Mouse (Mus musculus): ENCODE data around the gene Arxes2. TPM values are rescaled to one million over a fixed set of nuclear protein-coding genes. Genes with fewer than 3 reads are reported as not detected.
"Not testable (repeated sequence)": the region's sequence is repeated elsewhere in the genome, so short reads cannot be mapped to it uniquely, and the experiment has no call there.

Gene Arxes2
- total RNA-seq, 2 experiments from 2014 or later: 0.56 TPM; not detected in 1

DNA sequence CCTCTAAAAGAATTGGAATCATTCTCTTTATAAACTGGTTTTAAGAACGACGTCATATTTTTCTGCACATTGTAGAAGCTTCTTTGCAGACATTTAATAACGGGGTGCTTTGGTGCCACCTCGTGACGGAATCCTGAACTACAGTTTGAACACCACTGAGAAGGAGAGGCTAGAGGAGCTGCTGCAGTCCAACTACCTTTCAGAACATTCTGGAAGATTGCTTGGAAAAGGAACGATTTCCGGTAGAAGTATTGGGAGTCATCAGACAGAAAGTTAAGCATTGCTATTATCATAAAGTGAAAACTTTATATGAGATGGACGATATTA is 18.4 kb upstream of the Arxes2 start:
- intact Hi-C loops (cut with DNase I): no loop called here
- no peak overlapping the region for H3K27ac ChIP-seq
- TF ChIP-seq CTCF (IDR thresholded peaks at IDR 0.05): peak; percentile 70
- peak; percentile 61 for DNase-seq
- H3K4me3 ChIP-seq: peak overlapping the region; percentile 13; the same call in 1 of the 2 replicates

DNA sequence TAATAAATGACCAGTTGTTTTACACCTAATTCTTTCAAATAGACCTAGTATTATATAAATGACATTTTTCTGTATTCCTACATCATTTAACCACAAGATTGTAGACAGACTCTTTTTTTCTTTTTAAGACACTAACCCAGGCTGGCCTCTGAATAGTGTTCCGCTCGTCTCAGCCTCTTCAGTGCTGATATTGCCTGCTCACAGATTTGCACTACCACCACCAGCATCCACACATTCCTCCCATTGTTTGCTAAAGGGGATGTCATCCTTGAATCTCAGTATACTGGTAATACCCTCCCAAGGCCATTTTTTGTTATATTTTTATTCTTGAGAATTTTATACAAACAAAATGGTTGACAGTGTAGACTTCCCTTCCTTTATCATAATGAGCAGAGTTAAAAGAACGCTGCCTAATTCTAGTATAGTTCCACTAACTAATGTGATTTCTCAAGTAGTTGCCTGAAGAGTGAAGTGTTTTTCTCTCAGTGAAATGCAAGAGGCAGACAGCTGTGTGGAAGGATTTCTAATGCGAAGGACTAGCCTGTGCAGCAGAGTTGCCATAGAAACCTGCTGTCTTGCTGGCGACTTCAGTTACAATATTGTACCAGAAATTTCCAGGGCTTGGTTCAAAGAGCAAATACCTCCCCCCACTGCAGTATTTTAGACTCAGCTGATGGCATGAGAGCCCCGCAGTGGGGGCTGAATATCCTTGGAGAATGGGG is 8.9 kb upstream of the Arxes2 start:
- intact Hi-C loops (cut with DNase I): no loop called here
- Histone ChIP-seq H3K4me3 (no peak overlapping the region), H3K27ac (no peak overlapping the region)
- DNase-seq: no peak
- no peak for TF ChIP-seq CTCF (IDR thresholded peaks at IDR 0.05)

DNA sequence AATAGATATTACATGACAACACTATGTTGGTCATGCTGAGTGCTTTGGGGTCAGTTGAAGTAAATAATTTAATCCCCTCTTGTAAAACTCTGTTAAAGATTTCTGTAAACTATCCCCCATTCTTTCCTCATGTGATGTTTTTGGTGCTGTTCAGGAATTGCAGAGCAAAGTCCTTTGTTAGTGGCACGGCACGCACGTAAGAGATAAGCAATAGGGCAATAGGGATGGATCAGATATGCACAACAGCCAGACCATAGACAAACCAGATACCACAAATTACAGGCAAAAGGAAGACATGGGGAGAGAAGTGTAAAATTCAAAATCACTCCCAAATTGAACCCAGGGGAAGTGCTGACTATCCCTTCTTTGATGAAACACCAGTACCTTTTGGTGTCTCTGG is 7.4 kb upstream of the Arxes2 start:
- intact Hi-C loops (cut with DNase I): no loop called here
- no peak for TF ChIP-seq CTCF (IDR thresholded peaks at IDR 0.05)
- H3K27ac ChIP-seq: no peak overlapping the region
- H3K4me3 ChIP-seq: no peak overlapping the region
- DNase-seq: no peak

DNA sequence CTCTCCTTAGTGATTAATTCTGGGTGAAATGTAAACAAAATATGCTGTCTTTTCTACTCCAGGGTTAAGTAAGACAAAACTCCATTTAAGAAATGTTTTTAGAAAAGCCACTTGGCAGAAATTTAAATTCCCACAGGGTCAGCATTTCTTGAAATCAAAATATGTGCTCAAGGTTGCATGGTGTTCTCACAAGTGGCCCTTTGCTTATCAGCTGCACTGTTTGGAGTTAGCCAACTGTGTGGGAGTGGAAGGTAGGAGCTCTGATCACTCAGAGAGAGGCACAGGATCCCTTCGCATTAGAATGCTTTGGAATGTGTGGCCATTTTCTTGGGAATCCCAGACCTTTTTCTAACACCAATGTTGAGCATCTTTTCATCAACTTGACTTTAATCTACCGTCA is 3.0 kb upstream of the Arxes2 start:
- Histone ChIP-seq H3K4me3 (no peak overlapping the region), H3K27ac (no peak overlapping the region)
- intact Hi-C loops (cut with DNase I): no loop called here
- TF ChIP-seq CTCF (IDR thresholded peaks at IDR 0.05): no peak
- no peak for DNase-seq

DNA sequence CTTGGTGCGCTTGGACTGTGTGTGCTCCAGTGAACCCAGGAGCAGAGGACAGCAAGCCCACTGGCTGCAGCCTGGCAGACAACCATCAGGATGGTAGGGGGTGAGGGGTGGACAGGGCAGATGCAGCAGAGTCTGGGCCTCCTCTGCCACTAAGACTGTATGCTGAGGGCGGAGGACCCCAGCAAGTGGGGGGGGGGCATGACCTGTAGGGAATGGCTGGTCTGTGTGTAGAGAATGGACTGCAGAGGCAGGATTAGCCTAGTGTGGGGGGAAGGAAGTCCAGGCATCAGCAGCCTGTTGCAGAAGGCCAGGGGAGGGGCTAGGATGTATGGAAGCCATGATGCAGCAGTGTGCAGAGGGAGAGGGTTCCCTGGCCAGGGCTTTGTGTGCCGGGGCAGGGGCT is 431 bp upstream of the Arxes2 start:
- intact Hi-C loops (cut with DNase I); H3K27ac ChIP-seq; DNase-seq; H3K4me3 ChIP-seq: not testable (repeated sequence)

DNA sequence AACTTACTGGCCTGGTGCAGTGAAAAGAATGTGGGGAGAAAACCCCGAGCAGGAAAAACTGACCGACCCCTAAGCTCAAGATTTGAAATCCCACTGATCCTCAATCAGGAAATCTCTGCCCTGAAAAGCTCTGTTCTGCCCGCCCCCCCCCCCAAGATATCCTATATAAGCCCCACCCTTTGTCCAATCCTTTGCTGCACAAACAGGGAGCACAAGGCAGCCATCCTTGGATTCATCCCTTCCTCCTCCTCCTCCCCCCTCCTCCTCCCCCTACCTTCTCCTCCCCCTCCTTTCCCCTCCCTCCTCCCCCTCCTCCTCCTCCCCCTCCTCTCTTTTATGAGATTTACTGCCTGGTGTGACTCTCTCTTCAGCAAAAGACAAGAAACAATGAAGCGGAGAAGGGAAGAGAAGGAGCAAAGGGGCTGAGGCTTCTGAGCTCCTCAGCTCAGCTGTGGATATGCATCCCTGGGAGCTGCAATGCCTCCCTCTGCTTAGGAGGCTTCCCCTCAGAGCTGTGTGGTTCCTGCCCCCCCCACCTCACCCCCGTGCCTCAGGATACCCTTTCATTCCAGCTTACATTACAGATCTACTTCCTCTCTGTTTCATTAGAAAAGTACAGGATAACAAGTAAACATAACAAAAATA is 13.7 kb downstream of the Arxes2 start:
- Histone ChIP-seq H3K27ac (no peak overlapping the region), H3K4me3 (no peak overlapping the region)
- DNase-seq: no peak
- no peak for TF ChIP-seq CTCF (IDR thresholded peaks at IDR 0.05)
- intact Hi-C loops (cut with DNase I): no loop called here

DNA sequence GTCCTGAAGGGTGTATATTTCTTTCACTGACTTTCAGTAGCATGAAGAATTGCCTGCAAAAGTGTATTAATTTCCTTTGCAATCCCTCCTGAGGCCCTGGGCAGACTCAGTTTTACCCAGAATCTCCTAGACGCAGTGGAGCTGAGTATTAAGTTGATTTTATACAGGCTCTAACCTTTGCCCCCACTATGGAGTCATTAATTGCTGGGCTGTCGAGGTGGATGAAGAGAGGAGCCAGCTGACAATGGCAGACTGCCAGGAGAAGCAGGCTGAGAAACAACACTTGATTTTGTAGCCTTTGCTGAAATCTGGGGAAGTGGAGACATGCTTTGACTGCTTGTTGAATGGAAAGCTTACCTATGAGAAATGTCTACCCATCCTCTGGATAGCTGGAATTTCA is 20.8 kb downstream of the Arxes2 start:
- DNase-seq: no peak
- TF ChIP-seq CTCF (IDR thresholded peaks at IDR 0.05): no peak
- Histone ChIP-seq H3K4me3 (no peak overlapping the region), H3K27ac (no peak overlapping the region)
- intact Hi-C loops (cut with DNase I): no loop called here

DNA sequence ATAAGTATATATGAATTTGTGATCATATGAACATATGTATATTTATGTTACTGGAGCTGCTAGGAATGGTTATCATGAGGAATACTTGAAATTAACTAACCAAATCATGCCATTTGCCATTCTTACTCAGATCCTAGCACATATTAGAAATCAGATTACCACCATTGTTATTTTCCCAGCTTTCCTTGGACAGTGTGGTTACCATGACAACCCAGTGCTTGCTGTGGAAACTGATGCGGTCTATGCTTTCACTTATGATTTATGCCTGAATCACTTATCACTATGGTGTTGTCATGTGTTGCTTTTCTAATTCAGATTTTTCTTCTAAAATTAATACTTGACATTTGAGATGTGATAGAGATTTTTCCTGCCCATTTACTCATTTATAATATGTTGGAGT is 36.7 kb downstream of the Arxes2 start:
- TF ChIP-seq CTCF (IDR thresholded peaks at IDR 0.05): no peak
- H3K4me3 ChIP-seq: no peak overlapping the region
- H3K27ac ChIP-seq: no peak overlapping the region
- intact Hi-C loops (cut with DNase I): no loop called here
- DNase-seq: no peak

DNA sequence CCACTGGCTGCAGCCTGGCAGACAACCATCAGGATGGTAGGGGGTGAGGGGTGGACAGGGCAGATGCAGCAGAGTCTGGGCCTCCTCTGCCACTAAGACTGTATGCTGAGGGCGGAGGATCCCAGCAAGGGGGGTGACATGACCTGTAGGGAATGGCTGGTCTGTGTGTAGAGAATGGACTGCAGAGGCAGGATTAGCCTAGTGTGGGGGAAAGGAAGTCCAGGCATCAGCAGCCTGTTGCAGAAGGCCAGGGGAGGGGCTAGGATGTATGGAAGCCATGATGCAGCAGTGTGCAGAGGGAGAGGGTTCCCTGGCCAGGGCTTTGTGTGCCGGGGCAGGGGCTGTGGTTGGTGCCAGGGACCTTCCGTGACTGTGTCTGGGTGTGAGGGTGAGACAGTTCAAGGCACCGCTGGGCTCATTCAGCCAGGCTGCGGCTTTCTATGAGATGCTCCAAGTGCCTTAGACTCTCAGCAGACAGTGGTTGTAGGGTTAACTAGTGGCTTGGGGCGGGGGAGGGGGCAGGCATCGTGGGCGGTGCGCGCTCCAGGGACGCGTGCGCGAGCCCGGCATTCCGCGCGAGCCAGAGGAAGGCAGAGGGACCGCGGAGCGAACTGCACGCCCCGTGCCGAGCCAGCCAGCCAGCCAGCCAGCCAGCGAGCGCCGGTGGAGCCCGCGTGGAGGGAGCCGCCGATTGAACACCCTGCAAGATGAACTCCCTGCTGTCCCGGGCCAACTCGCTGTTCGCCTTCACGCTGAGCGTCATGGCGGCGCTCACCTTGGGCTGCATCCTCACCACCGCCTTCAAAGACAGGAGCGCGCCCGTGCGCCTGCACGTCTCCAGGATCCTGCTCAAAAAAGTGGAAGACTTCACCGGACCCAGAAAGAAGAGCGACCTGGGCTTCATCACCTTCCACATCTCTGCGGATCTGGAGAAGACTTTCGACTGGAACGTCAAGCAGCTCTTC is 39.5 kb downstream of the Arxes2 start, which contains the start of gene Arxes1:
TSS of gene Arxes1 (plus strand) at position 569 of the 965 bp plus-strand sequence.
- peak within 1 kb of the TSS; percentile 60 for H3K4me3 ChIP-seq
- intact Hi-C loops (cut with DNase I); H3K27ac ChIP-seq: not testable (repeated sequence)
- DNase-seq: peak; percentile 18

DNA sequence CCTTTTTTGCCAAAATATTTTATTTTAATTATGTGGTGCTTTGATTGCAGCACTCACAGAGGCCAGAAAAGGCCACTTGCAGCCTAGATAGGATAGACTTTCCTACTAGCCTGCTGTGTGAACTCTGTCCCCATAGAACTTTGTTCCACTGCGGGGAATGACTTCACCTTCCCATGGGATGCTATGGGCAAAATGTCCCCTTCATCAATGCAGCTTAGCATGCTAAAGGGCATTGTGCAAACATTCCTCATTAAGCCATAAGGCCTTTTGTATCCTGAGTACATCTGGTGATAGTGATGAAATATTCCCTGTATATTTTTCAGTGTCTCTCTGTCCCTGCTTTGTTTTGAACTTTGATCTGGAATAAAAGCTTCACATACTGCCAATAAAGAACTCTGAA is 50.1 kb downstream of the Arxes2 start:
- Histone ChIP-seq H3K27ac (no peak overlapping the region), H3K4me3 (no peak overlapping the region)
- DNase-seq: no peak
- intact Hi-C loops (cut with DNase I): no loop called here
- TF ChIP-seq CTCF (IDR thresholded peaks at IDR 0.05): no peak

Other genes with a start within 250 kb of the Arxes2 start
- 1 to 10 TPM; 2.3 to 3.1 TPM for gene Bhlhb9, start 196.2 kb upstream of the Arxes2 start, total RNA-seq (2021)
- 1 to 10 TPM in 1 of 2 experiments, under 1 TPM in 1; 0.79 to 3.6 TPM for gene Gprasp2, start 154.8 kb upstream of the Arxes2 start, total RNA-seq (2021)
- gene Arxes1, start 39.5 kb downstream of the Arxes2 start, total RNA-seq (2021): under 1 TPM in 1 of 2 experiments, not detected in 1; 0.20 TPM
- gene Bex2, start 74.4 kb downstream of the Arxes2 start, total RNA-seq (2021): under 1 TPM in 1 of 2 experiments, not detected in 1; 0.70 TPM
- gene Nxf3, start 91.4 kb downstream of the Arxes2 start, total RNA-seq (2021): not detected
- not detected for gene Bex4, start 145.2 kb downstream of the Arxes2 start, total RNA-seq (2021)
- 10 to 100 TPM in 1 of 2 experiments, 1 to 10 TPM in 1; 9.5 to 11.2 TPM for gene Tceal8, start 178.5 kb downstream of the Arxes2 start, total RNA-seq (2021)
- 10 to 100 TPM; 19.8 to 29.3 TPM for gene Tceal5, start 210.1 kb downstream of the Arxes2 start, total RNA-seq (2021)
- gene Tceal7, start 221.0 kb downstream of the Arxes2 start, total RNA-seq (2021): 10 to 100 TPM; 15.6 to 47.9 TPM
- 10 to 100 TPM; 13.9 to 15.0 TPM for gene Bex1, start 221.7 kb downstream of the Arxes2 start, total RNA-seq (2021)